Mouse (Mus musculus): ENCODE data around the gene Dynlt1a. TPM values are rescaled to one million over a fixed set of nuclear protein-coding genes. Genes with fewer than 3 reads are reported as not detected.
"Not testable (repeated sequence)": the region's sequence is repeated elsewhere in the genome, so short reads cannot be mapped to it uniquely, and the experiment has no call there.

Gene Dynlt1a
- polyA plus RNA-seq, 1 experiment from 2014 or later: 6.4 TPM

GRCm38 (mm10) chr17:6316379-6317126 lies 747 bp downstream of the Dynlt1a start:
- DNase-seq (ENCODE audit: low spot score) (peak; percentile 6), ATAC-seq (peak; percentile 25)
- not testable (repeated sequence) for H3K4me1 ChIP-seq (ENCODE audit: insufficient read depth, low read depth, low read length); H3K9me3 ChIP-seq (ENCODE audit: low read length); H3K27me3 ChIP-seq (replicated peaks; ENCODE audit: insufficient read depth, low read length); H3K27ac ChIP-seq (ENCODE audit: low read length); H3K36me3 ChIP-seq (ENCODE audit: insufficient read depth, low read length); H3K9ac ChIP-seq (replicated peaks; ENCODE audit: low read depth)
- Histone ChIP-seq H3K4me2 (replicated peaks; ENCODE audit: low read depth, low read length) (peak overlapping the region; percentile 52), H3K4me3 (ENCODE audit: low read depth, low read length) (peak overlapping the region; percentile 23; the same call in 1 of the 2 replicates)
- WGBS: 2% methylated on average over 35 of the region's 38 CpGs

- not testable (repeated sequence) for H3K4me1 ChIP-seq (ENCODE audit: insufficient read depth, low read depth, low read length); H3K27ac ChIP-seq (ENCODE audit: low read length); H3K36me3 ChIP-seq (ENCODE audit: insufficient read depth, low read length); H3K27me3 ChIP-seq (replicated peaks; ENCODE audit: insufficient read depth, low read length); H3K9me3 ChIP-seq (ENCODE audit: low read length); ATAC-seq; H3K4me2 ChIP-seq (replicated peaks; ENCODE audit: low read depth, low read length); DNase-seq (ENCODE audit: low spot score); H3K9ac ChIP-seq (replicated peaks; ENCODE audit: low read depth); H3K4me3 ChIP-seq (ENCODE audit: low read depth, low read length)
- WGBS: 30% methylated on average over 2 of the region's 4 CpGs
Observed at GRCm38 (mm10) chr17:6315706-6316105, 1.6 kb downstream of the Dynlt1a start.

- H3K9me3 ChIP-seq (ENCODE audit: low read length); H3K9ac ChIP-seq (replicated peaks; ENCODE audit: low read depth); H3K4me2 ChIP-seq (replicated peaks; ENCODE audit: low read depth, low read length); H3K4me3 ChIP-seq (ENCODE audit: low read depth, low read length); DNase-seq (ENCODE audit: low spot score); H3K27me3 ChIP-seq (replicated peaks; ENCODE audit: insufficient read depth, low read length); ATAC-seq; H3K27ac ChIP-seq (ENCODE audit: low read length); H3K4me1 ChIP-seq (ENCODE audit: insufficient read depth, low read depth, low read length); H3K36me3 ChIP-seq (ENCODE audit: insufficient read depth, low read length): not testable (repeated sequence)
- 74% methylated on average over 2 of the region's 3 CpGs for WGBS
Observed at GRCm38 (mm10) chr17:6314493-6314892, 2.8 kb downstream of the Dynlt1a start.

DNA sequence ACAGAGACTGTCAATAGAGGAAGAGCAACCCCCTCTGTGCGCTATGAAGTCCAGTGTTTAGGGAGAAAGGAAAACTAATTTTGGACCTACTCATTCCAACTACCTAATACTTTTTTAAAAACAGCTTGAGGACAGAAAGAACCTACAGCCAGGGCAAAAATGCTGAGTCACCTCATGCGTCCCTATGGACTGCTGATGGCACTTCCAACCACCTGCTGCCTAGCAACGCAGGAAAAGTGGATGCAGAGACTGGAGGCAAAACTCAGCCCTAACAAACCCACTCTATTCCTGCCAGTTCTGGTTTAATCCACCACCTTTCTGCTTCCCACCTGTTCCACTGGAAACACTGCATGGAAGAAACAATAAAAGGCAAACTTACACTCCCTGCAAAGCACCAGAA lies 4.5 kb downstream of the Dynlt1a start:
- H3K27ac ChIP-seq (ENCODE audit: low read length); H3K9ac ChIP-seq (replicated peaks; ENCODE audit: low read depth); H3K4me1 ChIP-seq (ENCODE audit: insufficient read depth, low read depth, low read length); DNase-seq (ENCODE audit: low spot score); ATAC-seq; H3K4me3 ChIP-seq (ENCODE audit: low read depth, low read length); H3K27me3 ChIP-seq (replicated peaks; ENCODE audit: insufficient read depth, low read length); H3K36me3 ChIP-seq (ENCODE audit: insufficient read depth, low read length); H3K4me2 ChIP-seq (replicated peaks; ENCODE audit: low read depth, low read length); H3K9me3 ChIP-seq (ENCODE audit: low read length): not testable (repeated sequence)
- WGBS: 69% methylated on average over 3 of the region's 3 CpGs

GRCm38 (mm10) chr17:6311716-6312115 lies 5.6 kb downstream of the Dynlt1a start:
- H3K9ac ChIP-seq (replicated peaks; ENCODE audit: low read depth); H3K27ac ChIP-seq (ENCODE audit: low read length); H3K27me3 ChIP-seq (replicated peaks; ENCODE audit: insufficient read depth, low read length); H3K4me3 ChIP-seq (ENCODE audit: low read depth, low read length); H3K9me3 ChIP-seq (ENCODE audit: low read length); H3K36me3 ChIP-seq (ENCODE audit: insufficient read depth, low read length); DNase-seq (ENCODE audit: low spot score); ATAC-seq; H3K4me1 ChIP-seq (ENCODE audit: insufficient read depth, low read depth, low read length); H3K4me2 ChIP-seq (replicated peaks; ENCODE audit: low read depth, low read length): not testable (repeated sequence)
- WGBS: 93% methylated on average over 7 of the region's 7 CpGs

- ATAC-seq: not testable (repeated sequence)
Observed at GRCm38 (mm10) chr17:6306503-6306902, 10.8 kb downstream of the Dynlt1a start.

GRCm38 (mm10) chr17:6305656-6306270 lies 11.5 kb downstream of the Dynlt1a start:
- DNase-seq (ENCODE audit: low spot score); H3K27me3 ChIP-seq (replicated peaks; ENCODE audit: insufficient read depth, low read length); H3K9ac ChIP-seq (replicated peaks; ENCODE audit: low read depth); H3K4me2 ChIP-seq (replicated peaks; ENCODE audit: low read depth, low read length); ATAC-seq; H3K4me3 ChIP-seq (ENCODE audit: low read depth, low read length); H3K27ac ChIP-seq (ENCODE audit: low read length); H3K4me1 ChIP-seq (ENCODE audit: insufficient read depth, low read depth, low read length); H3K36me3 ChIP-seq (ENCODE audit: insufficient read depth, low read length); H3K9me3 ChIP-seq (ENCODE audit: low read length): not testable (repeated sequence)
- WGBS: 91% methylated on average over 12 of the region's 12 CpGs

More at GRCm38 (mm10) chr17:6306503-6306902, 10.8 kb downstream of the Dynlt1a start:
- 95% methylated on average over 9 of the region's 13 CpGs for WGBS
- not testable (repeated sequence) for H3K27me3 ChIP-seq (replicated peaks; ENCODE audit: insufficient read depth, low read length); H3K27ac ChIP-seq (ENCODE audit: low read length); H3K4me2 ChIP-seq (replicated peaks; ENCODE audit: low read depth, low read length); H3K9ac ChIP-seq (replicated peaks; ENCODE audit: low read depth); H3K4me1 ChIP-seq (ENCODE audit: insufficient read depth, low read depth, low read length); H3K9me3 ChIP-seq (ENCODE audit: low read length); H3K4me3 ChIP-seq (ENCODE audit: low read depth, low read length); H3K36me3 ChIP-seq (ENCODE audit: insufficient read depth, low read length); DNase-seq (ENCODE audit: low spot score)

DNA sequence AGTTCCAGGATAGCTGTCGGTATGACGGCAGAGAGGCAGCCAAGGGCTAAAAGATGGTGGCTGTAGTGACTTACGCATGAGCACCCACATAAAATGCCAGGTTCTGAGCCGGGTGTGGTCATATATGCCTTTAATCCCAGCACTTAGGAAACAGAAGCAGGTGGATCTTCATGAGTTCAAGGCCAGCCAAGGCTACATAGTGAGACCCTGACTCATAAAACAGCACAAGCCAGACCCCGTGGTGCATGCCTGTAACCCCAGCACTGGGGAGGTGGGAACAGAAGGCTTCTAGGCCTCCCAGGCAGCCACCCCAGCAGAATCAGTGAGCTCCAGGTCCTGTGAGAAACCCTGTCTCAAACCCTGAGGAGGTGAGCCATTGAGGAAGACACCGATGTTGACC lies 12.4 kb downstream of the Dynlt1a start:
- WGBS: 89% methylated on average over 5 of the region's 6 CpGs
- H3K27ac ChIP-seq (ENCODE audit: low read length); H3K9me3 ChIP-seq (ENCODE audit: low read length); ATAC-seq; H3K4me1 ChIP-seq (ENCODE audit: insufficient read depth, low read depth, low read length); DNase-seq (ENCODE audit: low spot score); H3K36me3 ChIP-seq (ENCODE audit: insufficient read depth, low read length); H3K9ac ChIP-seq (replicated peaks; ENCODE audit: low read depth); H3K4me3 ChIP-seq (ENCODE audit: low read depth, low read length); H3K27me3 ChIP-seq (replicated peaks; ENCODE audit: insufficient read depth, low read length); H3K4me2 ChIP-seq (replicated peaks; ENCODE audit: low read depth, low read length): not testable (repeated sequence)

- H3K36me3 ChIP-seq (ENCODE audit: insufficient read depth, low read length); H3K4me3 ChIP-seq (ENCODE audit: low read depth, low read length); H3K27me3 ChIP-seq (replicated peaks; ENCODE audit: insufficient read depth, low read length); DNase-seq (ENCODE audit: low spot score); H3K4me1 ChIP-seq (ENCODE audit: insufficient read depth, low read depth, low read length); H3K9me3 ChIP-seq (ENCODE audit: low read length); H3K9ac ChIP-seq (replicated peaks; ENCODE audit: low read depth); H3K4me2 ChIP-seq (replicated peaks; ENCODE audit: low read depth, low read length); H3K27ac ChIP-seq (ENCODE audit: low read length): not testable (repeated sequence)
- ATAC-seq: peak; percentile 25
- 57% methylated on average over 2 of the region's 12 CpGs for WGBS
Observed at GRCm38 (mm10) chr17:6300190-6300863, 17.0 kb downstream of the Dynlt1a start.
